Mouse (Mus musculus): Measurements from ENCODE around the gene Prpf6.

Prpf6 gene

GRCm38 (mm10) chr2:181591528-181592085 lies at the start of gene Prpf6:
Prpf6 (plus strand) TSS chr2:181591868.
- DNase-seq: no peak

DNA sequence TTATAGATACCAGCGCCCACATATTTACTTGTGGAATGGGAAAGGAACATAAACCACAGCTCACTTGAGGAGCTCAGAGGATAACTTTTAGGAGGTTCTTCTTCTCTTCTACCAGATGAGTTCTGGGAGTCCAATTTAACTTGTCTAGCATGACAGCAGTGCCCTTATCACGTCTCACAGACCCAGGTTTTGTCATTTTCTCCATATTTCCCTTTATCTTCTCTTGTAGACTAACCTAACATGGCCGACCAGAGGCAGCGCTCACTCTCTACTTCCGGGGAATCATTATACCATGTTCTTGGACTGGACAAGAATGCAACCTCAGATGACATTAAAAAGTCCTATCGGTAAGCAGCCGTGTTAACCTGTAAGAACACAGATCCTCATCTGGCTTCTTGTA lies 45.5 kb upstream of the Prpf6 start:
- no peak for DNase-seq

DNA sequence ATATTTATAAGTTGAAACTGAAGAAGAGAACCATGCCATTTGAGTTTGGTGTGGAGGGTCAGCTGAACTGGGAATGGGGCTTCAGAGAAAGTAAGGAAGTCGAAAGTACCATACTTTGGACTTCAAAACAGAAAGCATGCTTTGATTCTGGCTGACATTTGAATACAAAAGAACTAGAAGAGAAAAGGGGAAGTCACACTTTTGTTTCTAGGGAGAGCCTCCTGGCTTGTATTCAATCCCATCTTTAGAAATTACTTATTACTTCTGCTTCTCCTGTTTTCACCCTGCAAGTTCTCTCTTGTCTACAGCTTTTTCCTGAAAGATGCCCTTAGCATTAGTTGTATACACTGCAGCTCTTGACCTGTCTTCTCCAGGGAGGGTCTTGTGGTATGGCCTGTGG lies 43.4 kb upstream of the Prpf6 start:
- DNase-seq: no peak

GRCm38 (mm10) chr2:181548682-181549081 lies 43.0 kb upstream of the Prpf6 start:
- DNase-seq: no peak

DNA sequence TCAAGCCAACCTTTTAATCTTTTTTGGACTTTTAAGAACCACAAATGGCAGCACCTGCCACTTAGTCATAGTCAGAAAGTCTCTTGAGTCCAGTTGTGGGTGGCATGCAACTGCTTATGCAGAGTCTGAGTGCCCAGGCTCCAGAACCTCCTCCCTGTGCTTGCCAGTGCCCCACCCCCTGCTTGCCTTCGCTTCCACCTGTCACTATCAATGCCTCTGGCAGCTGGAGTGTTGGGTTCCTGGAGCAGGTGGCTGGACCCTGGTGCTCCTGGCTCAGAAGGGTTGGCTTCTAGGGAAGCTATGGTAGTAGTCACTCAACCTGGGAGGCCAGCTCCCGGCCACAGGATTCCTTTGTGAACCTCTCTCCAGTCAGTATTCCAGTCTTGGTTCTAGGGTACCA lies 41.4 kb upstream of the Prpf6 start:
- DNase-seq: no peak

GRCm38 (mm10) chr2:181553772-181554171 lies 37.9 kb upstream of the Prpf6 start:
- no peak for DNase-seq

DNA sequence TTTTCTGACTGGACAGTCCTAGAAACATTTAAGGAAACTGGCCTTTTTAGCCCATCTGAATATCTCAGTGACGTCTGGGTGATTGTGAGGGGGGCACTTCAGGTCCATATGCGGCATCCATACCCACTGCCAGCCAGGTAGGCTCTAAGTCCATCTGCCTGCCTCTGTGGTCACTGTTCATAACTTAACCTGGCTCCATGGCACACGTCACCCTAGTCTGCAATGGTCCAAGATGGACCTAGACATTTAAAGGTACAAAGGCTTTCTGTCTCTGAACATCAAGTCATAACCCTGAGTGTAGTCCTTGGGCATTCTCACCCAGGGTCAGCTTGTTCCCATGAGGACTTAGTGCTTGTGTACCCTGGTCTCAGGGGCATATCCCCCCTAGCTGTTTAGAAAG lies 24.3 kb upstream of the Prpf6 start:
- DNase-seq: no peak

GRCm38 (mm10) chr2:181568272-181569008 lies 23.2 kb upstream of the Prpf6 start:
- DNase-seq: peak; percentile 79

GRCm38 (mm10) chr2:181569856-181570255 lies 21.8 kb upstream of the Prpf6 start:
- no peak for DNase-seq

DNA sequence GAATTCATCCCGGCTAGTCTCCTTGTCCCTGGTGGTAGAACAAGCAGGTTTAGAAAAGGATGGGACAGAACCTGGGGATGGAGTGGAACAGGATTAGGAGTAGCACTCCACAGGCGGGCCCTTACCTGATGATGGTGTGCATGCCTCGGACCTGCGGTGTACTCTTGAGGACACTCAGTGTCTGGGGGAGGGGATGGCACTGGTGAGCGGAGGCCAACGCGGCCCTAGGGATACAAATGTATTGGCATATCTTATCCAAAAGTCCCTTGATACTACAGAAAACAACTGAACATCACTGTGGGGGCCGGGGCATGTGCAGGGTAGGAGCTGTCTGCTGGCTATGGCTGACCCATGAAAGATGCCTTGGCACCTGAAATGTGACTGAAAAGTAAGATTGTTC lies 21.3 kb upstream of the Prpf6 start:
- no peak for DNase-seq

GRCm38 (mm10) chr2:181570921-181571595 lies 20.6 kb upstream of the Prpf6 start:
- DNase-seq: no peak

DNA sequence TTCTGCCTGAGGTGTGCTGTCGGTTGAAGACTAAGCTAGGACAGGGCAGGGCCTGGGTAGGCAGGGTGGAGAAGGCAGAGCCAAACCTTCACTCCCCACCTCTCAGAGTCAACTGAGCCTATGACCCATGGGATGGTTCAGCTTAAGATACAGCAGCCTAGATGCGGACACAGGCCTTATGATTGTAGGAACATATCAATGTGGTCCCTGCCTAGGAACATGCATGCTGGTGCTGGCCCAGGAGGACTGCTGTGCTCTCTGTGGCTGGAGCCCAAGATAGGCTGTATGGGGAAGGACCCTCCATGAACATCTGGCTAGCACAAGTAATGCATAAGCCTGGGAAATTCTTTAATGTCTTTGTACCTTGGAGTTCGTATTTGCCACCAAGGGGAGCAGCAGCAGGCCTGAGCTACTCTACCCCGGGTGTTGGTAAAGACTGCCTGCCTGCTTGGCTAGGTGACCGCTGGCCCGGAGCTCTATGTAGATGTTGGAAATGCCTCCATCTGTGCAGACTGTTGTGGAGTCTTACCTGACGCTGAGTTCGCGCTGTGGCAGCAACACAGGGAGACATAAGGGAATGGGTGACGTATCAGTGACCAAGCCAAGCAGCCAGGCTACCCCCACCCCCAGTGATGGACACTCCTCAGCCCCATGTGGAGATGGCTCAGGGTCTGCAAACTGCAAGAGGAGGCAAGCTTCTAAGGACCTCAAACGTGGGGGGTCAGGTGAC lies 19.6 kb upstream of the Prpf6 start:
- DNase-seq: no peak

DNA sequence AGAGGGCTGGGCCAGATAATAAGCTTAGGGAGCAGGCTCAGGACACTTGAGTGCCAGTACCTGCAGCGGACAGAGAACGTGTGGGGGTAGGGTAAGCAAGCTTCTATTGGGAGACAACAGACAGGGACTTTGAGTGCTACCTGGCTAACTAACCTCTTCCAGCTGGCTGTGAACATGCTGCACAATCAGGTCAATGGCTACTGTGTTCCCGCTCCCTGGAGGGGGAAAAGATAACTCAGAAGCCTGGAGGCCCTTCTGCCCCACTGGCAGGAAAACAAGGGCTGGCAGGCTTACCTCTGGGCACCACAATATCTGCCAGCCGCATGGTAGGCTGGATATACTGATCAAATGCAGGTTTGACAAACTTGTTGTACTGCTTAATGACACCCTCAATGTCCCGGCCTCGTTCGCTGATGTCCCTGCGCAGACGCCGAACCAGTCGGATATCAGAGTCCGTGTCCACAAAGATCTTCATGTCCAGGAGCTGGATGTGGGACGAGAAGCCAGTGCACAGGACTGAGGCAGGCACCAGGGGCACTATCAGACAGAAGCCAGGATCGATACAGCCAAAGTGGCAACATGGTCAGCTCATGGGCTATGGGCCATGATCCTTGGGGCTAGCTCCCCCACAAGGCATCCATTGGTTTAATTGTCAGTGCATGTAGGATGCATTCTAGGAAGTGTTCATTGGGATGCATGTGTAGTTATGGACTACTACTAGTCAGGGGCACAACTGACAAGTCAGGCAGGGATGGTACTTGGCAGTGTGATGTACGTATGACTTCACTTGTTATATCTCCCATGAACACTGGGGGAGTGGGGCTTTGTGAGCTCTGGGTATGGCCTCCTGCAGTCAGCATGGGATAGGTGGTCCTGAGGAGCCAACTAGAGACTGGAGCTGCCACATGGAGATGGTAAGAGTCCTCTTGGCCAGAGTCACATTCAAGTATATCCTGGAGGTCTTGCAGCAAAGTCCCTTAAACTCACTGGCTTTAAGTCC lies 18.4 kb upstream of the Prpf6 start:
- no peak for DNase-seq

- no peak for DNase-seq
Measured at GRCm38 (mm10) chr2:181573961-181574360, 17.7 kb upstream of the Prpf6 start.

DNA sequence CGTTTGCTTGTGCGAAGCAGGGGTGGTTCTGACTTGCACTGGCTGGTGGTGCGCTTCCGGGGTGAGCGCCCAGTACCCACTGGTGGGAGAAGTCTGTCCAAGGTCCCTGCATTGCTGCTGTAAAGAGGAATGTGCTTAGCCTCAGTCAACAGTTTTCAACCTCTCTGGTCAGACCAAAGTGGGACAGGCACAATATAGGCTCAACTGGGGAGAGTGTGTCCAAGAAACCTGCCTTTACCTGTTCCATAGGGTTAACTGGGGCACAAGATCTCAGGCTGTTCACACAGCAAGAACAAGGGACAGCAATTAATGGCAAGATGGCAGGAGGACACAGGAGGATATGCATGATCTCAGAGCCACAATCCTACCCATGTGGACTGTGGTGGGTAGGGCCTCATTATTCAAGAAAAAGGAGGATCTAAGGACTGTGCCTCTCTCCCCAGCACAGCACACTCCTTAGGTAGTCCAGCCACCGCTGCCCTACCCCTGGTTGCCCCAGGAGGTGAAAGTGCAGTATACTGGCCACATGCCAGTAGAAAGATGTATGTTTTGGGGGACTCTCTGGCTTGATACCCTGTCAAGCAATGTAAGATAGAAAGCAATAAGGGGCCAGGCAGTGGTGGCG lies 16.6 kb upstream of the Prpf6 start:
- no peak for DNase-seq

DNA sequence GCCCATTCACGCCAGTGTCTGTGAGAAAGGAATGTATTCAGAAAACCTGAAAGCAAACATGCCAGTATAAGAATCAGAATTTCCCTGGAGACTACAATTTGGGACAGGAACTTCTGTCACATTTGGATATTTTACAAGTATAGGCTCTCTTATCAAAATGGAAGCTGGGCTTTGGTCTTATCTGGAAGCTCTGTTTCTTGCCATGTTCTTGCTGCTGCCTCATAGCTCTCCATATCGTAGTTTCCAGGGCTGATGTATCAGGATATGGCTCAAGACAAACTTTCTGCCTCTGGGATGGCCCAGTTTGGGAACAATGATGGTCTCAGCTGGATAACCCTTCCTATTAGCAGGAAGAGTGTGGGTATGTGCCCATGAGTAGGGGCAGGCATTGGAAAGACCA lies 15.1 kb upstream of the Prpf6 start:
- no peak for DNase-seq

DNA sequence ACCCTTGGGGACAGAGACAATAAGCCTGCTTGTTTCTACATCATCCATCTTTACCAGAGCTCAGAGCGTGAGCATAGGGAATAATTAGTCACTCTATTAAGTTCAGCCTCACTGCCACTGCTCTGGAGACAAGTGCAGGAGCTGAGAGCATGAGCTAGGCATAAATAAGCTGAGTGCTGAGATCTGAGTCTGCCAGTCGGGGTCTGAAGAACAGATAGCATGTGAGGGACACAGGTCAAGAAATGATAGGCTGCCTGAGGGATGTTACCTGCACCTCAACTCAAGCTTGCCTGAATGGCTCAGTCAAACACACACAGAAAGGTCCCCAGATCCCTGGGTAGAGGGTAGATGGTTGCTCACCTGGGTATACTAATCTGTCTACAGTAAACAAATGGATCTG lies 14.5 kb upstream of the Prpf6 start:
- no peak for DNase-seq

- DNase-seq: no peak
Measured at GRCm38 (mm10) chr2:181577981-181578581, 13.6 kb upstream of the Prpf6 start.

- DNase-seq: no peak
Measured at GRCm38 (mm10) chr2:181578790-181579618, 12.7 kb upstream of the Prpf6 start.

- DNase-seq: no peak
Measured at GRCm38 (mm10) chr2:181579681-181580080, 12.0 kb upstream of the Prpf6 start.
